Mouse (Mus musculus) testis, adult 10 weeks (tissue): ENCODE measurements around the gene Lin9. TPM values are rescaled to one million over a fixed set of nuclear protein-coding genes. Genes with fewer than 3 reads are reported as not detected.

Experiments
- polyA plus RNA-seq: library from polyadenylated mRNA; stranded (reverse); fragments of 350-450 nt; fragmentation: Illumina TruSeq; extraction: RNeasy Lipid Tissue Mini Kit (QIAGEN cat#74804); gene quantifications from one replicate; pipeline ENCODE4 v1.2.3, GENCODE M21; 2014; ENCODE audit warnings: low read depth, low replicate concordance

Lin9 gene
- 40.4 TPM for polyA plus RNA-seq

GRCm38 (mm10) chr1:180641137-180641517, at the start of gene Lin9:
TSS of gene Lin9 (plus strand) at chr1:180641150.

DNA sequence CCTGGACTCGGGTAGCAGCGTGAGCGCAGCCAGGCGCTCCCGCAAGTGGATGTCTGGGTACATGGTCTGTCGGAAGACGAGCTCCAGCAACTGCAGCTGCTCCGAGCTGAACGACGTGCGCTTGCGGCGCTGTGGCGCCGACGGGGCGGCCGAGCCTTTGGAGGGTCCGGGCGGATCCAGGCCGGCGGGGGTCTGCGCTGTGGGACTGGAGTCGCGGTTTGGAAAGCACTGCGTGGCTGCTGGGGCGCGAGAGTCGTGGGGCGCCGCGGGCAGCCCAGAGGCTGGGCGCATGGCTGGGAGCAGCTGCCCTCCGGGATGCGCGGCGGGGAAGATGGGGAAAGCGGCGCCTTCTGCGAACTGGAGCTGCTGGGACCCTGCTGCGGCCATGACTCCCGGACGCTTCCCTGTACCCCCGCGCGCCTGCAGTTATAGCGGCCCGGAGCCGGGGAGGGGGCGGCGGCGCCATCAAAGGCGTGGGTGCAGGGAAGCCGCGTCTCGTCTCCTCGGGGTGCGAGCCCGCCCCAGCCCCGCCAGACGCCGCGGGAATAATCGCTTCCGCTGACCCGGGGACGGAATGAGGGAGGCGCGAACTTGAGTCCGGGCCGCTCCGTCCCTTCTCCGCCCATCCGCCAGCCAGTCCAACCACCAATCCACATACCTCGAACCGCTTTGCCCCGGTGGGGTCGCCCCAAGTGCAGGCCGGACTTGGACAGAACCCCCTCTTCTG, 55.8 kb downstream of the Lin9 start, which contains the start of gene Mixl1:
Gene Mixl1 (minus strand): TSS at position 409 of the 727 bp plus-strand sequence.

GRCm38 (mm10) chr1:180725704-180726179, 84.8 kb downstream of the Lin9 start, which contains the start of gene Acbd3:
TSS of gene Acbd3 (plus strand) at chr1:180726043.

Other genes starting within 250 kb of the Lin9 start
- gene Stum, start 157.6 kb upstream of the Lin9 start, polyA plus RNA-seq, result 0.15 TPM
- gene Parp1, start 72.2 kb upstream of the Lin9 start, polyA plus RNA-seq, result 24.0 TPM
- not detected for gene Mixl1, start 55.9 kb downstream of the Lin9 start, polyA plus RNA-seq
- gene Acbd3, start 84.9 kb downstream of the Lin9 start, polyA plus RNA-seq, result 47.7 TPM
- gene H3f3a, start 172.8 kb downstream of the Lin9 start, polyA plus RNA-seq, result 861 TPM
- 12.2 TPM for gene Sde2, start 210.0 kb downstream of the Lin9 start, polyA plus RNA-seq